Mouse (Mus musculus) R1 (cell line): Measurements from ENCODE around the gene Urm1.

Experiments
- DNase-seq: peaks from one replicate; pipeline ENCODE4 v3.0.0-alpha.2; 2018; ENCODE audit warnings: low read depth, low spot score

Urm1 gene

DNA sequence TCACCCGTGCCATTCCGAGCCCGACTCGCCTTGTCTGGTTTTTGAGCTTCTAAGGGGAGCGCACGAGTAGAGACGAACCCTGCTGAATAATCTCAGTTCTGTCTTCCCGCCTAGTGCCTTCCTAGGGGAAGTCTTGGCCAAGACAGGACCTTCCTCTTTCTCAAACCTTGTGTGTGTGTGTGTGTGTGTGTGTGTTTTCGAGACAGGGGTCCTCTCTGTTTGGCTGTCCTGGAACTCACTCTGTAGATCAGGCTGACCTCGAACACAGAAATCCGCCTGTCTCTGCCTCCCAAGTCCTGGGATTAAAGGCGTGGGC, 7.8 kb downstream of the Urm1 start:
- DNase-seq: no peak

GRCm38 (mm10) chr2:29831106-29831505, 11.2 kb downstream of the Urm1 start:
- DNase-seq: no peak

GRCm38 (mm10) chr2:29833796-29834195, 13.9 kb downstream of the Urm1 start:
- peak; percentile 63 for DNase-seq

DNA sequence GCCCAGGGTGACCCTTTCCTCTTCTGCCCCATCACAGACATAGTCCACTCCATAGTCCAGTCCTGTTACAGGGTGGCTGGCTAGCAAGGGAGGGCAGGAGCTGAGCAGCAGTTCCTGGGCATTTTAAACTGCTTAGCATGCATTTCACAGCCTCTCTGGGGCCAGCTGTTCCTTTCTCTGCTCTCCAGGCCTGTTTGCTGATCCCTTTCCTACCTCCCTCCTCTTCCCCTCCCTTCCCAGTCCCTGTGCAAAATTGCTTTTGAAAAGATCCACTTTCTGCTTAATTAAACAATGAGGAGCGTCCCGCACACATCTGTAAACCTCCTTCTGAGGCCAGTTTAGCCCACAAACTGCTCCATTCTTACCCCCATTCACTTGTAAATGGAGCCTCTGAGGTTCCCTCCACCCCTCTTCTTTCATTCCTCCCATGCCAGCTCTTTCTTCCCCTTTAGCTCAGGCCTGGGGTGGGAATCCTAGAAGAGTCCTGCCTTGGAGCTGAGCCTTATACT, 15.6 kb downstream of the Urm1 start:
- DNase-seq: peak; percentile 99

GRCm38 (mm10) chr2:29839460-29839859, 19.6 kb downstream of the Urm1 start:
- DNase-seq: peak; percentile 54

DNA sequence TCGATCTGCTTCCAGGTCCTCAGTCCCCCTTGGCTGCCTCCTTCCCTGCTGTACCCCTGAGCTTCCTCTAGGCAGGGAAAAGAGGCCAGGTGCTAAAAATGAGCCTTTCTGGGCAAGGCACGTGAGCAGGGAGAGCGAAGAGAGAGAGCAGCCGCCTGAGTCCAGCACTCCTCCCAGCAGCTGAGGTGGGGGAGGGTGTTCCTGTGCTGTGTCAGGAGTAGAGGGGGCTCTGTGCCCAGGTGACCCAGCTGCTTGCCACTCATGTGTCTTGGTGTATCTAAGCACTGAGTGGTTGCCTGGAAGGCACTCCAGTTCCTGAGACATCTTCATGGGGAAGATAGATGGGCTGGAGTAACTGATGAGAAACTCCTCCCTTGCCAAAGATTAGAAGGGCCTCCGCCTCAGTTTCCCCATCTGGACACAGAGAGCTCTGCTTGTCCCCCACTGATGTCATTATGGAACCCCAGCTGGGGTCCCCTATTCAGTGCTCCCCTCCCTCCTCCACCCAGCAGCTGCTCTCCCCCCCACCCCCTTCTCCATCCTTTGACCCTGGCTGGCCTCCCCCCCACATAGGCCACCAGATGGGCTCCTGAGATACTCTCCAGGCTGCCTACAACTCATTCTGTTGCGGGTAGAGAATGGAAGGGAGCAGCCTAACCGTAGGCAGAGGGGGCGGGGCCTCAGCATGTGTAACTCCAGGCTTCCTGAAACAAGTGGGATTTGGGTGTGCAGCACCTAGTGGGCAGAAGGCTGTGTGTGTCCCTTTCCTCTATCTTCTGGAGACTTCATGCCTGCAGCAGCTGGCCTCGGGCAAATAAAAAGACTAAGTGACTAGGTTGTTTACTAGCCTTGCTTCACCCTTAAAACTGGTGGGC, 23.6 kb downstream of the Urm1 start:
- peak; percentile 39 for DNase-seq

DNA sequence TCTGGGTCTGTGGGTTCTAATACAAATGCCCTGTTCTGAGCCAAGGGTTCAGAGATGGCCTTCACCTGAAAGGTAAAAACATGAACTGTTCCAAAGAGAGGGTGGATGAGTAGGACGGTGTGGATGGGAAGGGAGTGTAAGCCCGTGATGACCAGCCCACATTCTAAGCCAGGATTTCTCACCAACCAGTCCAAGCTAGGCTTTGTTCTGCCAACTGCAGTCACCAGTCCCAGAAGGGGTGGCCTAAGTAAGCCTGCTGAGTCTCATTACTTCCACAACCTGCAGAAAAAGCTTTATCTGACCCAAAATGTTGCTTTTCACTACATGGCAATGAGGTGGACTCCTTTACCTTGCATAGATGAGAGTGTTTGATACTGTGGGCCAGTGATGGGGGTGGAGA, 24.2 kb downstream of the Urm1 start:
- no peak for DNase-seq

DNA sequence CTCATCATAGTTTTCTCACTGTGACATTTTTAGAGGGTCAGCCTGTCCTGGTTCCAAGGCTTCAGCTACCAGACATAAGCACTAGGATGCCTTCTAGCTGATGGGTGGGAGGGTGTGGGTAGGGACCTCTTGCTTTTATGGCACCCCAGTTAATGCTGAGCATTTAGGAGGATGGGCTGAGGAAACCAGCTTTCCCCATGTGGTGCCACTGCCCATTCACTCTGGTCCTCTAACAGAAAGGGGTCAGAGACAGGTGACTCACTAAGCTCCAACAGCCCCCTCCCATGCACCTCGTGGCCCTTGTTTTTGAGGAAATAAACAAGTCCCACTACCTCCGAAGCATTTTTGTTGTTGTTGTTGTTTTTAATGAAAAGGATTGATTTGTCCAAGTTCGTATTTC, 24.8 kb downstream of the Urm1 start:
- no peak for DNase-seq

GRCm38 (mm10) chr2:29845636-29846035, 25.8 kb downstream of the Urm1 start:
- no peak for DNase-seq

DNA sequence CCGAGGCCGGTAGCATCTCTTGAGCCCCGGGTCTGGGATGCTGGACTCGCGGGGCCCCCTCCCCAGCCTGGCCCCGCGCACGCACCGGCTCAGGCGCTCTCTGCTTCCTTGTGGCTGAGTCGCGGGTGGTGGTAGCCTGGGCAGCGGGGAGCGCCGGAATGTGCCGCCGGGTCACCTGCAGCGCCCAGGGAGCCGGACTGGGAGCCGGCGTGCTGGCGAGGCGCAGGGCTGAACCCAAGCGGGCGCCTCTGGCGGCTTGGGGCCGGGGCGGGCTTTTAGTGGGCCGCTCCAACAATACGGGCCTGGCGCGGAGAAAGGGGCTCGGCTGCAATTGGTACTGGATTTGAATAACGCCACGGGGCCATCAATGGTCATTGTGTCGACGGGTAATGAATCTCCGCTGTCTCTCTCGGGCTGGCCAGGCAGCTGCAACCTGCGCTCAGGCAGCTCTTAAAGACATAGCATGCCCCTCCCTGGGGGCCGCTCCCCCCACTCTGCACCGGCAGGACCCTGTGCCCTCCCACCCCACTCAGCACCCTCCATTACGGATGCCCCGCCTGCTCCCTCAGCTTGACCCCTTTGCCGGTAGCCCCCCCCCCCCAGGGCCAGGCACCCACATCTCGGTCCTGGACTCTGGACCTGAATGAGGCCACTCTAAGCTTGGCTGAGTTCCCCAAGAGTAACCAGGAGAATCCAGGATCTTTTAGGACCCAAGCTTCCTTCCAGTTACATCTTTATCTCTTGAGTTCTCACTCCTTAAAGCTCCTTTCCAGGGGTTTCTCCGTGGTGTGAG, 26.4 kb downstream of the Urm1 start:
- DNase-seq: peak; percentile 33

- no peak for DNase-seq
Measured at GRCm38 (mm10) chr2:29846911-29847310, 27.0 kb downstream of the Urm1 start.

- no peak for DNase-seq
Measured at GRCm38 (mm10) chr2:29849041-29849440, 29.2 kb downstream of the Urm1 start.

DNA sequence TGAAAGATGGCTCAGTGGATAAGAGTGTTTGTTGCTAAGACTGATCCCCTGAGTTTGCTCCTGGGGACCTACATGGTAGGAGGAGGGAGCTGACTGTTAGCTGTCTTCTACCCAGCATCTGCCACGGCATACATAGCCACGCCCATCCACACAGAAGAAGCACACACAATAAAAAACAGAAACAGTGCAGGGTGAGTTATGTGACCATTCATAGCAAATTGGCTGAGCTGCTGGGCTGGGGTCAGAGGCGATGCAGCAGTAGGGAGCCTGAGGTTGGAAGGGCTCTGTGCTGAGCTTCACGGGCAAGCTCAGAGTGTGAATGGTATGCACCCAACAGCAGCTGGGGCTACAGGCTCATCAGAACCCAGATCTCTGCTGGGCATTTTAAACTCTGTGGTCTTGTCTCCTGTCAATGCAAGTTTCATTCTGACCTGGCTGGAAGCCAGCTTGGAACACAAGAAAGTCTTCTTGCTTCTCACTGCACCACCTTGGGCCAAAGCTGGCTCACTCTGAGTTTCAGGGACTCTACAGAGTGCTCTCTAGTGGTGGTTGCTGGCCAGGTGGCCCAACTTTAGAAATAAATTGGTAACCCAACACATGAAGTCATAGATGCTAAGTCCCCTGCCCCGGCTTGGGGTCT, 30.1 kb downstream of the Urm1 start:
- no peak for DNase-seq

DNA sequence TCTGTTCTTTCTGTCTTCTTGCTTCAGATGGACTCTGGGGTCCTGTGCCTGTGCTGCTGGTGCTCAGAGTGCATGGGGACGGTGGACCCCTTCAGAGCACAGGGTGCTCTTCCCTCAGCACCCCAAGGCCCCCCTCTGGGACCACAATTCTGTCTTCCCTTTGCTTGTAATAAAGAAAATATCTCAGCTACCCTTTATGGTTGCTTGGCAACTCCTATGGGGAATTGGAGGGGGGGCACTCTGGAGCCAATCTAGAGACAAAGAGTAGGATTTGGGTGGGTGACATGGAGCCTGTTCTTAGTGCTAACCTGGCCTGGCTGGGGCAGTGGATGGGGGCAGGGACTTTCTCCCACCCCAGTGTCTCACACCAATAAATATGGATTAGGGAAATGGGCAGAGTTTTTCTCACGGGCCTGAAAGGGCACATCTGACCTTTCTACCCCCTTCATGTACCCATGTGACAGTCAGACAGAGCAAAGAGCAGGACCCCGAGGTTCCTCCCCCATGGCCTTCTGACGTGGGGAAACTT, 33.1 kb downstream of the Urm1 start:
- no peak for DNase-seq

- DNase-seq: no peak
Measured at GRCm38 (mm10) chr2:29853736-29854135, 33.9 kb downstream of the Urm1 start.

GRCm38 (mm10) chr2:29855585-29856210, 35.8 kb downstream of the Urm1 start:
- DNase-seq: no peak

- DNase-seq: peak; percentile 23
Measured at GRCm38 (mm10) chr2:29856451-29857260, 36.8 kb downstream of the Urm1 start.

DNA sequence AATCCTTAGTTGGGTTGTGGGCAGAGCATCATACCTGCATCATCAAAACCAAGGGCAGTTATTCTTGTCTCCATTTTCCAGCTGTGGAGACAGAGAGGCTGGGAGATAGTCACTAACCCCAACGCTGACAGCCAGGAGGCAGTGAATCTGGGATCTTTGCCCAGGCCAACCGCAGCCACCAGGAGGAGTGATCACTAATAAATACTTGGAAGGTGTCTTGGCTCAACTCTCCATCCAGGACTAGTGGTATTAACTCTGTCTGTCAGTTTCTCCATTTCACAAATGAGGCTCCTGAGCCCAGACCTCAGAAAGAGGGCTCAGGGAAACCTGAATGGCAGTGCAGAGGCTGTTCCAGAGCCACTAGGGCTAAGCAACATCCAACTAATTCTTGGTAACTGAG, 37.5 kb downstream of the Urm1 start:
- DNase-seq: no peak

DNA sequence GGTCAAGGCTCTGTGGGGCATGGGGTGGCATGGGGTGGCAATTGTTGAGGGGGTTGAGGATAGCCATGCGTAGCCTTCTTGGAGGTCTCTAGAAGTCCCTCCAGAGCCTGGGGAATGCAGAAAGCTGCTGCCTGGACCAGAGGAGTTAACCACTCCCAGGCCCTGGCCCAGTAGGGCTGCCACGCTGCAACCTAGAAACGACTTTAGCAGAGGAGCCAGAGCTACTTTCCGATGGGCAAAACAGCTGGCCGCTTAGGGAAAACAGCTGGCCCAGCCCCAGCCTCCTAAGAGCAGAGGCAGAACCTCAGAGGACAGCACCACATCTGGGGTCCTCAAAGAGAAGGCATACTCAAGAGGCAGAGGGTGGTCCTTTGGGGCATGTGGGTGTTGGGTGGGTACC, 38.1 kb downstream of the Urm1 start:
- DNase-seq: no peak

DNA sequence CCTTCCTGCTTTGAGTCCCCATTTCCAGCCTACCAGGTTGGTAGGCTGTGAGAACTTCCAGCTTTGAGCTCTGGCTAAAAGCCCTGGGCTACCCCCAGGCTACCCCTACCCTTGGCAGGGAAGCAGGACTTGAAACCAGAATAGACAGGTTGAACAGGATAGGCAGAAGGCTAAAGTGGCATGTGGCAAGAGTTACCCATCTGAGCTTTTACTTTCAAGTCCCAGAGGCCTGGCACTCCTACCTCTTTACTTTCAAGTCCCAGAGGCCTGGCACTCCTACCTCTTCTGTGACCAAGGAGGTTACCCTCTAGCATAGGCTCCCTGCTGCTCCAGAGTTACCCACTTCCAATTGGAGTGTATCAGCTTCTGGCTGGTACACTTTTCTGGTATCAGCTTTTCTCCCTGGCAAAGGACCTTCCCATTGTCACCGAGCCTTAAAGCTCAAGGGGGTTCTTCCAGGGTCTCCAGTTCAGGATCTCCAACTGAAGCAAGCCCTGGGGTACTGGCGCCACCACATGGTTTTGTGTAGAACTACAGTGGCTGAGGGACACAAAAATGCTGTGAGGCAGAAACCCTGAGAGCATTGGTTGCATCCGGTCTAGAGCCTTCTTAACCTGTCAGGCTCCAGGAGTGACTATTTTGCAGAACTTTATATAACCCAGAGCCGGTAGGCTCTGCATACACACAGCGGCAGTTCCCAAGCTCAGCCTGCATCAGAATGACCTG, 39.0 kb downstream of the Urm1 start:
- DNase-seq: peak; percentile 82
